Mouse (Mus musculus) C2C12 (cell line): ENCODE results near the gene Ipp.

Source experiments
- CTCF ChIP-seq: IDR thresholded peaks from one replicate; pipeline ENCODE4 v1.5.1; 2011; ENCODE audit not compliant: control insufficient read depth, insufficient read depth, insufficient read length
- USF1 ChIP-seq: IDR thresholded peaks from one replicate; pipeline ENCODE4 v1.6.1; 2011; ENCODE audit warnings: low read depth, mild to moderate bottlenecking, control low read depth, moderate library complexity

DNA sequence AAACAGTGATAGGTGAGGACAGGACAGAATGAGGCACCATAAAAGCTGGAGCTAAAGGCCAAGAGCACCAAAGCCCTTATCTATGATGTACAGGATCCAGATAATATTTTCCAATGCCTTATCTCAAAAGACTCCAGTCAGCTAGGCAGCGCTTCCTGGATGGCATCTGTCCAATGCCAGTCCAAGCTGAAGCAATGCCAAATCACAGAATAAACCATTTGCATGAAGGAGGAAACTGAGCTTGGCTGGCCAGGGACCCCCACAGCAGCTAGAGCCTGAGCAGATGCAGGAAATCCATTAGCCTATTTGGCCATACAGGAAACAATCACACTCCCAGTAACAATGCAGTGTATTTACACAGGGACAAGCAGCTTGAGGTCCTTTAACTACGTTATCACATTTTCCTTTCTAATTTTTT is 16.2 kb upstream of the Ipp start:
- TF ChIP-seq CTCF (no peak), USF1 (no peak)
